Mouse (Mus musculus) heart, embryonic 13.5 days (tissue): ENCODE results near the gene Zmiz1. TPM values are rescaled to one million over a fixed set of nuclear protein-coding genes. Genes with fewer than 3 reads are reported as not detected.

Experiments used
- ATAC-seq: fragments of 200-750 bp; cut with Nextera tagmentation; 2 replicates; pipeline ENCODE4 v1.8.0; 2017; ENCODE audit warnings: moderate TSS enrichment; ENCODE audit not compliant: insufficient number of reproducible peaks, low FRiP score, low TSS enrichment; ENCODE audit errors: extremely low read depth
- H3K27ac ChIP-seq: fragments of 300-500 bp; sonication (generic); replicated peaks from 2 replicates; pipeline ENCODE4 v1.5.1; 2015; ENCODE audit warnings: moderate library complexity, mild to moderate bottlenecking, inconsistent platforms
- H3K27me3 ChIP-seq: fragments of 300-500 bp; sonication (generic); replicated peaks from 2 replicates; pipeline ENCODE4 v1.6.1; 2015; ENCODE audit warnings: mild to moderate bottlenecking, inconsistent platforms
- H3K36me3 ChIP-seq: fragments of 300-500 bp; sonication (generic); 2 replicates; pipeline ENCODE4 v1.6.1; 2015; ENCODE audit warnings: mild to moderate bottlenecking, inconsistent platforms
- H3K4me1 ChIP-seq: fragments of 300-500 bp; sonication (generic); 2 replicates; pipeline ENCODE4 v1.6.1; 2015; ENCODE audit warnings: inconsistent platforms
- H3K4me2 ChIP-seq: fragments of 300-500 bp; sonication (generic); 2 replicates; pipeline ENCODE4 v1.6.1; 2015; ENCODE audit warnings: inconsistent platforms, mild to moderate bottlenecking, moderate library complexity
- H3K4me3 ChIP-seq: fragments of 300-500 bp; sonication (generic); 2 replicates; pipeline ENCODE4 v1.5.1; 2015; ENCODE audit warnings: moderate library complexity, mild to moderate bottlenecking, inconsistent platforms
- H3K9ac ChIP-seq: fragments of 300-500 bp; sonication (generic); 2 replicates; pipeline ENCODE4 v1.6.1; 2015; ENCODE audit warnings: inconsistent platforms, mild to moderate bottlenecking, moderate library complexity
- H3K9me3 ChIP-seq: fragments of 300-500 bp; sonication (generic); 2 replicates; pipeline ENCODE4 v1.6.1; 2016; ENCODE audit warnings: inconsistent platforms
- WGBS: fragments of 180-500 bp; shearing (Covaris S2); methylation state at CpG from one replicate; pipeline ENCODE4 v1.1.7; 2015; ENCODE audit warnings: mixed read lengths; 5-methylcytosine and 5-hydroxymethylcytosine counted together
- polyA plus RNA-seq: library from polyadenylated mRNA; unstranded; fragments of >200 nt; fragmentation: Nextera tagmentation; extraction: Ambion mirVana; gene quantifications from 2 replicates; pipeline ENCODE4 v1.2.1, GENCODE M21; 2015

Gene Zmiz1
- polyA plus RNA-seq, 1 experiment from 2014 or later: 25.7 TPM

GRCm38 (mm10) chr14:25610396-25611158 lies 151.6 kb downstream of the Zmiz1 start:
- no peak for ATAC-seq
- peaks cover 88% of the 10 kb centered on the region for H3K4me1 ChIP-seq
- H3K27ac ChIP-seq: peak overlapping the region; percentile 69
- 0 out of 2 replicates have a peak, but pooled peaks cover 3% of the 10 kb centered on the region for H3K36me3 ChIP-seq
- peak overlapping the region; percentile 53 for H3K9ac ChIP-seq
- WGBS: 48% methylated on average over 14 of the region's 14 CpGs
- H3K27me3 ChIP-seq: no peaks in the 10 kb centered on the region
- no peaks in the 10 kb centered on the region for H3K9me3 ChIP-seq
- H3K4me2 ChIP-seq: peak overlapping the region; percentile 51
- H3K4me3 ChIP-seq: peak overlapping the region; percentile 6; the same call in 1 of the 2 replicates

DNA sequence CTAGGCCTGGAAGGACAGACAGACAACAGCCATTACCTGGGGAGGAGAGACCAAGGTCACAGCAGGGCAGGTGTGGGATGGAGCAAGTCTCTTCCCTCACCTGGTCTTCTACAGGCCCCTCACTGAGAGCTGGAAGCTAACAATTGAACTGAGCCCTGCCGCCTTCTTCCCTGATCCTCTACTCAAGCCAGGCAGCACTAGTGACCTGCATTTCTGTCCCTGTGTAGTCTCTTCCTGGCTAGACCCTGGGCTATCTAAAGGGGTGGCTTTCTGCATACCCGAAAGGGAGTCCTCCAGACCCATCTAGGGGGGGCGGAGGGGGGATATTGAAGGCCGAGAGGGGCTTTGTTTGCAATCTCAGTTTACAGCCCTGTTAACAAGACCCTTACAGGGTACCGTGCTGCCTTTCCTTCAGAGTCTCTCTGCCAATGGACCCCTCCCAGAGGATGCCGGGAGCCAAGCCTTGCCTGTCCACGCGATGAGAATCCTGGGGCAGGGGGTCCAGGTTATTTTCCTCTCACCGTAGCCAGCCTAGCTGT lies 152.2 kb downstream of the Zmiz1 start:
- WGBS: 49% methylated on average over 9 of the region's 9 CpGs

GRCm38 (mm10) chr14:25611815-25612698 lies 153.1 kb downstream of the Zmiz1 start:
- Histone ChIP-seq H3K4me2 (no peak overlapping the region), H3K36me3 (peaks cover 6% of the 10 kb centered on the region; the same call in 1 of the 2 replicates), H3K27ac (peak overlapping the region; percentile 69), H3K9ac (peak overlapping the region; percentile 53), H3K9me3 (no peaks in the 10 kb centered on the region), H3K4me3 (no peak overlapping the region), H3K27me3 (no peaks in the 10 kb centered on the region), H3K4me1 (peaks cover 88% of the 10 kb centered on the region)
- no peak for ATAC-seq
- WGBS: 52% methylated on average over 10 of the region's 10 CpGs

More for the DNA sequence above, 152.2 kb downstream of the Zmiz1 start:
- Histone ChIP-seq H3K9me3 (no peaks in the 10 kb centered on the region), H3K4me2 (peak overlapping the region; percentile 51), H3K4me1 (peaks cover 88% of the 10 kb centered on the region), H3K27ac (peak overlapping the region; percentile 69), H3K9ac (peak overlapping the region; percentile 53), H3K4me3 (no peak overlapping the region), H3K36me3 (0 out of 2 replicates have a peak, but pooled peaks cover 3% of the 10 kb centered on the region), H3K27me3 (no peaks in the 10 kb centered on the region)
- no peak for ATAC-seq

- H3K9ac ChIP-seq: 0 out of 2 replicates have a peak overlapping the region, but pooled peaks have one; percentile 41
- H3K27ac ChIP-seq: 0 out of 2 replicates have a peak overlapping the region, but pooled peaks have one; percentile 1
- WGBS: 85% methylated on average over 8 of the region's 8 CpGs
Measured at GRCm38 (mm10) chr14:25613942-25614575, 155.1 kb downstream of the Zmiz1 start.

DNA sequence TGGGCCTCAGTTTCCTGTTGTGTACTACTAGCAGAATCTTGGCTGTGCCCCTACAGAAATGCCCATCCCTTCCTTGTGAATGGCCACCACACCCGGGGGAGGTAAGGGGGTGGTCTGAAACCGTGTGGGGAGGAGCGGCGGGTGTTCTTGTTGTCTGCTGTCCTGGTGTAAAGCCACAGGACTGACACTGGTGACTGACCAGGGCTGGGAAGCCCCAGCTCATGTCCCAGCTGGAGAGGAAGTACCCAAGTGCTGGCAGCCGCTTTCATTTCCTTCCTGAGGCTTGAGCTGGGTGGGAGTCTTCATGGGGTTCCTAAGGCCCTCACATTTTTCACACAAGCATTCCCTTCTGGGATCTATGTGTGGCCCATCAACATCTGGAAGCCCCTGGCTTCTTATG lies 155.7 kb downstream of the Zmiz1 start:
- Histone ChIP-seq H3K27ac (0 out of 2 replicates have a peak overlapping the region, but pooled peaks have one; percentile 1), H3K9ac (0 out of 2 replicates have a peak overlapping the region, but pooled peaks have one; percentile 41)
- ATAC-seq: no peak

More at GRCm38 (mm10) chr14:25613942-25614575, 155.1 kb downstream of the Zmiz1 start:
- ATAC-seq: no peak
- peaks cover 24% of the 10 kb centered on the region for H3K36me3 ChIP-seq
- no peak overlapping the region for H3K4me3 ChIP-seq
- H3K4me1 ChIP-seq: peaks cover 87% of the 10 kb centered on the region
- no peaks in the 10 kb centered on the region for H3K9me3 ChIP-seq
- H3K4me2 ChIP-seq: no peak overlapping the region
- no peaks in the 10 kb centered on the region for H3K27me3 ChIP-seq

GRCm38 (mm10) chr14:25615602-25616001 lies 156.6 kb downstream of the Zmiz1 start:
- Histone ChIP-seq H3K4me2 (no peak overlapping the region), H3K4me3 (no peak overlapping the region), H3K4me1 (peaks cover 87% of the 10 kb centered on the region), H3K27me3 (no peaks in the 10 kb centered on the region), H3K9ac (peak overlapping the region; percentile 1; the same call in 1 of the 2 replicates), H3K9me3 (no peaks in the 10 kb centered on the region), H3K36me3 (peaks cover 27% of the 10 kb centered on the region), H3K27ac (no peak overlapping the region)
- ATAC-seq: no peak
- WGBS: 87% methylated on average over 8 of the region's 8 CpGs

More for the DNA sequence above, 155.7 kb downstream of the Zmiz1 start:
- no peak overlapping the region for H3K4me3 ChIP-seq
- H3K27me3 ChIP-seq: no peaks in the 10 kb centered on the region
- no peaks in the 10 kb centered on the region for H3K9me3 ChIP-seq
- H3K4me1 ChIP-seq: peaks cover 88% of the 10 kb centered on the region
- no peak overlapping the region for H3K4me2 ChIP-seq
- H3K36me3 ChIP-seq: peaks cover 27% of the 10 kb centered on the region
- 62% methylated on average over 5 of the region's 5 CpGs for WGBS

DNA sequence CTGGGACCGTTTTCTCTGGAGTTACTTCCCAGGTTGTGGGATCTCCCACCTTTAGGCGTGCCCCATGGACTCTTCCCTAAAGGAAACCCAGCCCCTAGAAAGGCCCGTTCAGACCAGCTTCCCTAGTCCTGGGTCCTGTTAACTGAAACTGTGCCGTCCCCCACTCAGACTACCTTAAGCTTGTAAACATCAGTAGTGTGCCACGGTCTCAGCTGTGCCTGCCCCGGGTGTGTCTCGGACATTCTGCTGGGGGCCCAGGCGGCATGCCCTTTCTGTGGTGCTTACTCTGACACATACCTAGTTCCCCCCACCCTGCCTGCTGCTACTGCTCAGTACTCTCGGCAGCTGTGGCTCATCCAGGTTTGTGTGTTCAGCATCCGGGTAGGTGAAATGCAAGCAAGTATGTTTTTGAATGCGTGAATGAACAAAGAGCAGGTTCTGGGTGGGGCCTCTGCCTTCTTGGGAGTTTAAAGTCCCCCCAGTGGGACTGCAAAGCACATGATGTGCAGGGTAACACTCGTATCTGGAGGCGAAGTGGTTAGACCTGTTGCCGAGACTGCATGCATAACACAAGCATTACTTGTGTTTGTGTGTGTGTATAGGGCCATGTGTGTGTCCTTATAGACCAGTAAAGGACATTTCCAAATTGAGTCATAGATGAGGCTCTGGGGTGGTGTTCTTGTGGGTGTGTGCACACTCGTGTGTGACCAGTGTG lies 157.2 kb downstream of the Zmiz1 start:
- Histone ChIP-seq H3K9ac (no peak overlapping the region), H3K36me3 (peaks cover 27% of the 10 kb centered on the region), H3K4me1 (peaks cover 86% of the 10 kb centered on the region), H3K9me3 (no peaks in the 10 kb centered on the region), H3K27me3 (no peaks in the 10 kb centered on the region), H3K4me3 (no peak overlapping the region), H3K4me2 (no peak overlapping the region), H3K27ac (no peak overlapping the region)
- no peak for ATAC-seq
- WGBS: 75% methylated on average over 15 of the region's 15 CpGs

DNA sequence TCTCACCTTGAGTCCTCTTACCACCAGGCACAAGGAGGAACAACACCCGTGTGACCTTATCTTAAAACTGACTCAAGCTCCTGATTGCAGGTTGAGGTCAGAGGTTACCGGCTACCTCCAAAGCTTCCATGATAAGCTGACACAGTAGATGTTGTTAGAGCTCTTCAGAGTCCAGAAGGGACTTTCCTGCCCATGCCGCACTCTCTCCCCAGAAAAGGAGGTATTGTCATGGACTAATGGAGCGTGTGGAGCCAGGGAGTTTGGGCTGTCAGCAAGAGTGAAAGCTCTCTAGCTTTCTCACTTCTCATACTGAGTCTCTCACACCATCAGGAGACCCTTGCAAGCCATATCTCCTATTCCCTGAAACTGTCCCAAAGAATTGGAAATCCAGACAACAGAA lies 158.3 kb downstream of the Zmiz1 start:
- H3K4me3 ChIP-seq: no peak overlapping the region
- ATAC-seq: no peak
- H3K27ac ChIP-seq: 0 out of 2 replicates have a peak overlapping the region, but pooled peaks have one; percentile 8
- no peak overlapping the region for H3K4me2 ChIP-seq
- H3K9ac ChIP-seq: no peak overlapping the region
- peaks cover 32% of the 10 kb centered on the region for H3K36me3 ChIP-seq
- no peaks in the 10 kb centered on the region for H3K27me3 ChIP-seq
- 46% methylated on average over 4 of the region's 4 CpGs for WGBS
- H3K9me3 ChIP-seq: no peaks in the 10 kb centered on the region
- H3K4me1 ChIP-seq: peaks cover 86% of the 10 kb centered on the region

- Histone ChIP-seq H3K36me3 (peaks cover 38% of the 10 kb centered on the region), H3K9ac (0 out of 2 replicates have a peak overlapping the region, but pooled peaks have one; percentile 12), H3K27ac (no peak overlapping the region), H3K4me2 (no peak overlapping the region), H3K9me3 (no peaks in the 10 kb centered on the region), H3K27me3 (no peaks in the 10 kb centered on the region), H3K4me1 (peaks cover 86% of the 10 kb centered on the region), H3K4me3 (no peak overlapping the region)
- WGBS: 87% methylated on average over 4 of the region's 4 CpGs
- ATAC-seq: no peak
Measured at GRCm38 (mm10) chr14:25619066-25619762, 160.2 kb downstream of the Zmiz1 start.

DNA sequence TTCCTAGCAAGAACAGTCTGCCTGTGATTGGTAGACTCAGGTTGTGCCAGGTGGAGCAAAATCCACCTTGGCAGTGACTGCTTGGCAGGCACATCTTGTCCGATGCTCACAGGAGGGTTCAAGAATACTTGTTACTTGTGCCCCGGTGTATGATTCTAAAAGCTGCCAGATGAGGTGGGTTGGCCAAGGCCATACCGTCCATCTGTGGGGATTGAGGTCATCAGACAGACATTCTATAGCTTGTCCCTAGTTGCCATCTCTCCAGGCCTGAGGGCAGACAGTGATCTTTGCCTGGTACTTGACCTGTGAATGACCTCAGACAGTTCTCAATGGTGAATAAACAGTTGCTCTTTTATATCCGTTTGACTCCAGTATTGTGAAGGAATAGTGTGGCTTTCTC lies 161.8 kb downstream of the Zmiz1 start:
- no peak overlapping the region for H3K27ac ChIP-seq
- WGBS: 57% methylated on average over 4 of the region's 4 CpGs
- H3K9ac ChIP-seq: peak overlapping the region; percentile 28; the same call in 1 of the 2 replicates
- no peaks in the 10 kb centered on the region for H3K27me3 ChIP-seq
- H3K4me1 ChIP-seq: peaks cover 84% of the 10 kb centered on the region
- H3K9me3 ChIP-seq: no peaks in the 10 kb centered on the region
- no peak overlapping the region for H3K4me3 ChIP-seq
- H3K4me2 ChIP-seq: no peak overlapping the region
- no peak for ATAC-seq
- H3K36me3 ChIP-seq: peaks cover 50% of the 10 kb centered on the region
